ENCODE assay signal across 5 mouse cellular contexts in the genomic region with DNA sequence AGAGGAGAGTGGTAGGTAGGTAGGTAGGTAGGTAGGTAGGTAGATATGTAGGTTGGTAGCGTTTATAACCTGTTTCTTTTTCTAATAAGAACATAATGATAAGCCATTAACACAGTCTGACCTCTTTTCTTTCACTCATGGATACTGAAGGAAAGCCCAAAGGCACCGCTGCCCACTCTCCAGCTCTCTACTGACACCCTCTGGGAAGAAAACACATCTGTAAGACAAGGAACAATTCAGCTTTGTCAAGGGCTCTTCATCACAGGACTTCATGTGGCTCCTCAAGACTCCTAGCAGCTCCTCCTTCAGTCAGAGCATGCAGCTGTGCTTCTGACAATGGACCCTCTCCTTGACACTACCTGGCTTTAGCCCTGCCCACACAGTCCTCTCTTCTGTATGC.
DNase-seq lines count a peak whose midpoint lies in the region; ATAC-seq and TF ChIP-seq lines count a peak whose summit lies in the region.
"Not testable (repeated sequence)": the region's sequence is repeated elsewhere in the genome, so short reads cannot be mapped to it uniquely, and the experiment has no call there.

No protein-coding gene starts in this region.

- not testable (repeated sequence) for H3K9me3 ChIP-seq in G1E (replicated peaks)

- not testable (repeated sequence) for TF ChIP-seq CTCF in G1E (IDR thresholded peaks at IDR 0.05; ENCODE audit: low read depth, low read length)

- H3K27me3 ChIP-seq in G1E (ENCODE audit: insufficient read depth, low read length), result not testable (repeated sequence)

- H3K36me3 ChIP-seq in G1E (replicated peaks), result not testable (repeated sequence)

- not testable (repeated sequence) for DNase-seq in G1E (ENCODE audit: low spot score)
- DNase-seq in ZHBTc4 (ENCODE audit: low read depth, low spot score), result peak; percentile 15
- DNase-seq in kidney, adult 9 months, result peak; percentile 8

- H3K4me3 ChIP-seq in G1E (ENCODE audit: low read depth, low read length), result not testable (repeated sequence)

- H3K4me1 ChIP-seq in G1E (ENCODE audit: insufficient read depth, low read depth, low read length), result not testable (repeated sequence)

- peak; percentile 70; the same call in 1 of the 2 replicates for ATAC-seq in G1E (ENCODE audit: extremely low read depth, insufficient number of reproducible peaks, low FRiP score, poor library complexity, severe bottlenecking)
- 0 out of 2 replicates have a peak, but pooled peaks have one; percentile 22 for ATAC-seq in common myeloid progenitor, adult 5-6 weeks (replicated peaks; ENCODE audit: low read depth, poor library complexity, severe bottlenecking)
- 0 out of 2 replicates have a peak, but pooled peaks have one; percentile 37 for ATAC-seq in megakaryocyte progenitor cell, adult 5-6 weeks (replicated peaks; ENCODE audit: poor library complexity)
